Mouse (Mus musculus): ENCODE measurements at regions not wholly inside any gene's neighbourhood (a gene's known extent, or its start where the extent isn't known, plus 50 kb on each side); places are given as distances from the start of the nearest gene placed in this dataset.
"Not testable (repeated sequence)": the region's sequence is repeated elsewhere in the genome, so short reads cannot be mapped to it uniquely, and the experiment has no call there.

- DNase-seq (no peak), ATAC-seq (no peak)
- Histone ChIP-seq H3K27ac (ENCODE audit: low read depth, low read length) (no peak overlapping the region), H3K9me3 (ENCODE audit: low read length) (no peaks in the 10 kb centered on the region), H3K9ac (no peak overlapping the region), H3K4me3 (ENCODE audit: low read depth, low read length) (no peak overlapping the region), H3K4me2 (ENCODE audit: low read depth) (no peak overlapping the region), H3K27me3 (ENCODE audit: insufficient read depth, low read length) (no peaks in the 10 kb centered on the region), H3K36me3 (ENCODE audit: insufficient read depth) (no peaks in the 10 kb centered on the region), H3K4me1 (ENCODE audit: insufficient read depth) (no peaks in the 10 kb centered on the region)
- 70% methylated on average over 1 of the region's 1 CpGs for WGBS
- no peak for TF ChIP-seq CTCF (IDR thresholded peaks at IDR 0.05; ENCODE audit: low read depth)
These were observed 103.7 kb upstream of the Arhgap42 start for GRCm38 (mm10) chr9:9342456-9343185.

- H3K36me3 ChIP-seq (ENCODE audit: insufficient read depth): no peaks in the 10 kb centered on the region
- H3K4me1 ChIP-seq (ENCODE audit: insufficient read depth): no peaks in the 10 kb centered on the region
- WGBS: 97% methylated on average over 1 of the region's 1 CpGs
- H3K4me3 ChIP-seq (ENCODE audit: low read depth, low read length): no peak overlapping the region
- H3K9me3 ChIP-seq (ENCODE audit: low read length): no peaks in the 10 kb centered on the region
- no peak overlapping the region for H3K27ac ChIP-seq (ENCODE audit: low read depth, low read length)
- ATAC-seq (no peak), DNase-seq (no peak)
- TF ChIP-seq CTCF (IDR thresholded peaks at IDR 0.05; ENCODE audit: low read depth): no peak
- H3K27me3 ChIP-seq (ENCODE audit: insufficient read depth, low read length): no peaks in the 10 kb centered on the region
- no peak overlapping the region for H3K9ac ChIP-seq
- H3K4me2 ChIP-seq (ENCODE audit: low read depth): no peak overlapping the region
These were observed 79.7 kb upstream of the Arhgap42 start for GRCm38 (mm10) chr9:9318624-9319023.

- DNase-seq (no peak), ATAC-seq (no peak)
- 72% methylated on average over 4 of the region's 4 CpGs for WGBS
- Histone ChIP-seq H3K36me3 (ENCODE audit: insufficient read depth) (no peaks in the 10 kb centered on the region), H3K4me2 (ENCODE audit: low read depth) (no peak overlapping the region), H3K4me3 (ENCODE audit: low read depth, low read length) (no peak overlapping the region), H3K27me3 (ENCODE audit: insufficient read depth, low read length) (no peaks in the 10 kb centered on the region), H3K9me3 (ENCODE audit: low read length) (no peaks in the 10 kb centered on the region), H3K27ac (ENCODE audit: low read depth, low read length) (no peak overlapping the region), H3K4me1 (ENCODE audit: insufficient read depth) (no peaks in the 10 kb centered on the region), H3K9ac (no peak overlapping the region)
- no peak for TF ChIP-seq CTCF (IDR thresholded peaks at IDR 0.05; ENCODE audit: low read depth)
These were observed 77.1 kb upstream of the Arhgap42 start for GRCm38 (mm10) chr9:9316021-9316420.

GRCm38 (mm10) chr9:9312274-9312673 lies 73.4 kb upstream of the Arhgap42 start:
- no peak overlapping the region for H3K27ac ChIP-seq (ENCODE audit: low read depth, low read length)
- ATAC-seq (peak; percentile 56), DNase-seq (no peak)
- no peaks in the 10 kb centered on the region for H3K27me3 ChIP-seq (ENCODE audit: insufficient read depth, low read length)
- H3K36me3 ChIP-seq (ENCODE audit: insufficient read depth): no peaks in the 10 kb centered on the region
- H3K4me1 ChIP-seq (ENCODE audit: insufficient read depth): no peaks in the 10 kb centered on the region
- no peak overlapping the region for H3K9ac ChIP-seq
- no peak overlapping the region for H3K4me2 ChIP-seq (ENCODE audit: low read depth)
- no peaks in the 10 kb centered on the region for H3K9me3 ChIP-seq (ENCODE audit: low read length)
- no peak overlapping the region for H3K4me3 ChIP-seq (ENCODE audit: low read depth, low read length)
- no peak for TF ChIP-seq CTCF (IDR thresholded peaks at IDR 0.05; ENCODE audit: low read depth)

GRCm38 (mm10) chr9:9311627-9312265 lies 72.8 kb upstream of the Arhgap42 start:
- H3K9me3 ChIP-seq (ENCODE audit: low read length): no peaks in the 10 kb centered on the region
- H3K9ac ChIP-seq: no peak overlapping the region
- no peaks in the 10 kb centered on the region for H3K4me1 ChIP-seq (ENCODE audit: insufficient read depth)
- 79% methylated on average over 2 of the region's 2 CpGs for WGBS
- TF ChIP-seq CTCF (IDR thresholded peaks at IDR 0.05; ENCODE audit: low read depth): no peak
- no peak for DNase-seq
- no peak overlapping the region for H3K4me3 ChIP-seq (ENCODE audit: low read depth, low read length)
- ATAC-seq: no peak
- no peak overlapping the region for H3K27ac ChIP-seq (ENCODE audit: low read depth, low read length)
- H3K4me2 ChIP-seq (ENCODE audit: low read depth): no peak overlapping the region
- H3K36me3 ChIP-seq (ENCODE audit: insufficient read depth): no peaks in the 10 kb centered on the region
- H3K27me3 ChIP-seq (ENCODE audit: insufficient read depth, low read length): no peaks in the 10 kb centered on the region

- not testable (repeated sequence) for H3K4me1 ChIP-seq (ENCODE audit: insufficient read depth); H3K9ac ChIP-seq; H3K36me3 ChIP-seq (ENCODE audit: insufficient read depth); H3K4me3 ChIP-seq (ENCODE audit: low read depth, low read length); H3K9me3 ChIP-seq (ENCODE audit: low read length); H3K27ac ChIP-seq (ENCODE audit: low read depth, low read length); ATAC-seq; H3K4me2 ChIP-seq (ENCODE audit: low read depth); H3K27me3 ChIP-seq (ENCODE audit: insufficient read depth, low read length); DNase-seq
- 82% methylated on average over 6 of the region's 6 CpGs for WGBS
These were observed 72.2 kb upstream of the Arhgap42 start for GRCm38 (mm10) chr9:9311040-9311583.

- TF ChIP-seq CTCF (IDR thresholded peaks at IDR 0.05; ENCODE audit: low read depth): no peak
- Histone ChIP-seq H3K27me3 (ENCODE audit: insufficient read depth, low read length) (no peaks in the 10 kb centered on the region), H3K4me2 (ENCODE audit: low read depth) (no peak overlapping the region), H3K4me1 (ENCODE audit: insufficient read depth) (no peaks in the 10 kb centered on the region), H3K9me3 (ENCODE audit: low read length) (no peaks in the 10 kb centered on the region), H3K4me3 (ENCODE audit: low read depth, low read length) (no peak overlapping the region), H3K27ac (ENCODE audit: low read depth, low read length) (no peak overlapping the region), H3K9ac (no peak overlapping the region), H3K36me3 (ENCODE audit: insufficient read depth) (no peaks in the 10 kb centered on the region)
- no peak for ATAC-seq
- WGBS: 71% methylated on average over 3 of the region's 3 CpGs
- no peak for DNase-seq
These were observed 51.9 kb upstream of the Arhgap42 start for GRCm38 (mm10) chr9:9290767-9291166.
